Mouse (Mus musculus) 416B (cell line): ENCODE measurements around the gene Slc39a9.

Experiments used
- DNase-seq: peaks from one replicate; pipeline ENCODE4 v3.0.0; 2011; ENCODE audit warnings: low read depth

Slc39a9 gene

DNA sequence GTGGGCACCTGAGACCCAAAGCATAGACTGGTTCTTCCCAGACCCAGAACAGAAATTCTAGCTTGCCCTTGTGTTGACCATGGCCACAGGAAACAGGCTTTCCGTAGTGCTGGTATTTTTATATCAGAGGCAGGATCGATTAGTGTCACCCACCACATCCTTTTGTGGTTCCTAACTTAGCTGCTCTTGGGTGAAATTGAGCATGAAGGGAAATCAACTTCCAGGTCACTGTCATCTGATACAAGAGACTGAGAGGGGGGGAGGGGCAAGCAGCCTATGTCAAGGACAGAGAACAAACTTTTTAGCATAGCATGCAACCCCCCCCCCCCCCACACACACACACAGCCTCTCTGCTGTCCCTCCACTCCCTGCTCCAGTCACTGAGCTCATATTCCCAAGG, 75.5 kb downstream of the Slc39a9 start:
- peak; percentile 93 for DNase-seq

DNA sequence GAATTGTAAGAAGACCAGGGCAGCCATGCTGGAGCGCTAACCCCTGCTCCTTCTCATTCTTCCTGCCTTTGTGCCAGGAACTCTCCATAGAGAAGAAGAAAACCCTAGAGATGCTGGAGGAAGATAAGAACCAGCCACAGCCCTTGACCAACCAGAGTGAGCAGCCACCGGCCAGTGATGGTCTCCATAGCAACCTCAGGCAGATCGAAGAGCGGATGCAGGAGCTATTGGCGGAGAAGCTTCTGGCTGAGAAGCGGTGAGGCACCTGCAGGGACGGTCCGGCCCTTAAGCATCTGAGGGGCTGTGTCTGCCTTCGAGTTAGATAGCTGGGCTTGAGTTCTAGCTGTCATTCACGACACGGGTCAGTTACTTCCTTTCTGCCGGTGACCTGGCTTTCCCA, 76.8 kb downstream of the Slc39a9 start:
- DNase-seq, result no peak

DNA sequence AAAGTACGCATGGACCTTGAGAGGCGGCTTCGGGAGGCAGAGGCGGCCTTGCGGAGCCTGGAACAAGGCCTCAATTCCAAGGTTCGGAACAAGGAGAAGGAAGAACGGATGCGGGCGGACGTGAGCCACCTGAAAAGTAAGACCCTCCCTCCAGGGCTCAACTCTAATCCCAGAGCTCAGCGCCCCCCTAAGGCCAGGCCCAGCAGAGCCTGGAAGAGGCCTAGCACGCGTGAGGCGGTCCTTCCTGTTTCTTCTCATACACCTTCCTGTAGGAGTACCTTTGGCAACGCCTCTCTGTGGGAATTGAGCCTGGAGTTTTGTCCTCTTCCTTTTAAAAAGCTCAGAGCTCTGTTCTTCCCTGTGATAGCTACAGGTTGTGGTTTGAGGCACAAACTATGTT, 77.8 kb downstream of the Slc39a9 start:
- no peak for DNase-seq

DNA sequence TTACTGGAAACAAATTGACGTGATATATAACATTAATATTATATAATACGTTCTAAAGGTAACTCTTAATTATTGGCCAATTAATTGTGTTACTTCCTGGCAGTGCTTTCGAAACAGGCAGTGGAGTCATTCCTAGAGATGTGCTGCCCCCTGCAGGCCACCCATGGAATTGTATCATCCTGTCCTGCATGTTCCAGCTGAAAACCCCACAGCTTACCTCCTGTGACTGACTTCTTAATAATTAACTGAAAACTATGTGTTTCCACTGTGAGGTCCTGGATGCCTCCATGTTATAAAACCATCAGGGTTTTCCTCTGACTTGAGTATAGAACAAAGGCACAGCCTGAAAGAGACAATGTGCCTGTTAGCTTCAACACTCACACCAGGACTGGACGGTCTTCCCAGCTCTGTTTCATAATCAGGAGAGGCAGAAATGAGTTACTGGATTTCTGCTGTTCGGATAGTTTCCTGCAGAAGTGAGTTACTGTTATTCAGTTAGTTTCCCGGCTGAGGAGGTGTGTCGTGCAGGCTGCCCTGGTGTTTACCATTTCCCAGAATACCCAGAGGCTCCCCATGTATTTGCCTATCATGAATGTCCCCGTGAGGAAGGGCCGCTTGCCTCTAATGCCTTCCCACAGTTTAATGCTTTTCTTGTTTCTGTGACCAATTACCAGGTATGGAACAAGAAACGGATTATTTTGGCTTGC, 81.3 kb downstream of the Slc39a9 start:
- DNase-seq, result peak; percentile 79

DNA sequence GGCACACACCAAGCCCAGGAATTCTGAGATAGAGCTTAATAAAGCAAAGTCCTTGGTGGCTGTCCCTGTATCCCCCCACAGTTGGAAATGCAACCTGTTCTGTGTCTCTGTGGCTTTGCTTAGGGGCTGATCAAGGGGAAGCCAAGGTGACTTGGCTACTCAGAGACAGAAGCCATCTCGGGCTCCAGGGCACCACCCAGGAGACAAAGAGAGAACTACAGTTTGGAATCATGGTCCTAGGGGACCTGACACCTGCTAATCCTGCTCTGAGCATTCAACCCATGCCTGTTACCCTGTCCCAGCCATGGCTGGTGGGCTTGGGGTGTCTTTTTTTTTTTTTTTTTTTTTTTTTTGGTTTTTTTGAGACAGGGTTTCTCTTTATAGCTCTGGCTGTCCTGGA, 84.5 kb downstream of the Slc39a9 start:
- no peak for DNase-seq

DNA sequence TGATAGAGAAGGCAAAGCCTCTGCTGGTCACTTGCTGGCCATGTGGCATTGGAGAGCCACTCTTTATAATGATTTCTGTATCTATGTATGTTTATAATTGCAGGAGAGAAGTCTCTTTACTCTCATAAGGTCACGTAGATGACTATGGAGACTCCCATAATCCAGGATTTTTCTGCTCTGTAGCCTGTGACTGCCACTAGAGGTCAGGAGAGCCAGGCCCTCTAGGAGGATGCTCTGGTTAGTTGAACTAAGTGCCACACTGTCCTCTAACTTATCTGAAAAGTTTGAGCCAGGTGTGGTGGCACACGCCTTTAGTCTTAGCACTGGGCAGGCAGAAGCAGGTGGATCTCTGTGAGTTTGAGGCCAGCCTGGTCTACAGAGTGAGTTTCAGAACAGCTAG, 85.1 kb downstream of the Slc39a9 start:
- peak; percentile 45 for DNase-seq

DNA sequence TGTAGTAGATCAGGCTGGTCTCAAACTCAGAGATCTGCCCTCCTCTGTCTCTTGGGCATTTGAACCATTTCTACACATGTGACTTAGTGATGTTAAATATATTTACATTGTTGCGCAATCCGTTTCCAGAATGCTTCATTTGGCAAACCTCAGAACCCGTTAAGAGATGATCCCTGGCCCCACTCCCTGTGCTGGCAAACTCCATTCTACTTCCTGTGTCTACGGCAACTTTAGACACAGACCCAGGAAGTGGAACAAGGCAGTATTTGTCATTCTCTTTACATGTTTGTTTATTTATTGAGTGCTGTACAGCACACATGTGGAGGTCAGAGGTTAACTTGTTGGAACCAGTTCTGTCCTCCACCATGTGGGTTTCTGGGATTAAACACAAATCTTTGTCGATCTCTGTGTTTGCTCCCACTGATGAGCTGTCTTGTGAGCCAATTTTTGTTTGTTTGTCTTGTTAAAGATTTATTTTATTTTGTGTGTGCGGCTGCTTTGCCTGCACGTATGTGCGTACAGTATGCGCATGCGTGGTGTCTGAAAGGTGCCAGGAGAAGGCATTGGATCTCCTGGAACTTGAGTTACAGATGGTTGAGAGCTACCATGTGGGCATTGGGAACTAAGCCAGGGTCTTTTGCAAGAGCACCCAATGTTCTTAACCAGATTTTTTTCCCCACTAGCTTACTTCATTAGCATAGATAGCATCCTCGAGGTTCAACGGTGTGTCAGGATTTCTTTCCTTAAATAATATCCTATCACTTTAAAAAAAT, 86.3 kb downstream of the Slc39a9 start:
- DNase-seq, result peak; percentile 75

DNA sequence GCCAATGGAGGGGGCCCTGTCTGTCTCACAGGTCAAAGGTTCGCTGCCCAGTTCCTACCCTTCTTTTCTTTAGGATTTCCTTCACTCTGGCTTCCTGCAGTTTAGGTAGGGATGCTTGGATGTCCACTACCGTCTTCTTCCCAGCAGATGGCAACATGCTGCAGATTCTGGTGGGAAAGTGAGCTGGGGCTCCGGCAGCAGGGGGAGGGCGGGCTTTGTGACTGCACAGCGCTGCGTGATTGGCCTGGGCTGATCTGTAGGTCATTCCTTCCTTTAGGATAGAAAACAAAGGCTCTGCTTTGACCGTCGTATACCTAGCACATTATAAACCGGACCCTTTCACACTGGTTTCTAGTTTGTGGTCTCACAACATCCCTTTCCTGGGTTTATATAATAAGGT, 86.9 kb downstream of the Slc39a9 start:
- DNase-seq, result peak; percentile 80
